Mouse (Mus musculus) erythroblast, embryonic 14.5 days (primary cell): Measurements from ENCODE around the gene Ccn1.

Experiments
- GATA1 ChIP-seq: IDR thresholded peaks from 2 replicates; pipeline ENCODE4 v1.6.1; 2012; ENCODE audit warnings: low read length, inconsistent platforms, mixed read lengths
- TAL1 ChIP-seq: IDR thresholded peaks from 3 replicates; pipeline ENCODE4 v1.6.1; 2012; ENCODE audit warnings: low read length, inconsistent platforms, mixed read lengths

- TF ChIP-seq GATA1 (no peak), TAL1 (no peak)
Measured at GRCm38 (mm10) chr3:145599059-145599458, 50.7 kb downstream of the Ccn1 start.
